In genomic region chr17:90390316-90391212, GRCm38 (mm10) we compare ENCODE assay signal across 12 mouse cellular contexts.
A peak's percentile ranks its signal among the peaks of the same experiment; 100 is the strongest.
DNase-seq lines count a peak whose midpoint lies in the region; ATAC-seq lines count a peak whose summit lies in the region.
"Had no signal": no experiment of that assay in that cellular context is flagged by ENCODE, and none has a peak within 500 bp of the region (broad histone marks: within the 10 kb centered on the region; RNA-seq: fewer than 3 reads in every experiment).

No protein-coding gene starts in this region.

- H3K4me2 ChIP-seq in kidney, embryonic 15.5 days: no peak overlapping the region
- H3K4me2 ChIP-seq in forebrain, embryonic 12.5 days: no peak overlapping the region; the same call in none of the 2 replicates
- no peak overlapping the region for H3K4me2 ChIP-seq in midbrain, embryonic 15.5 days
- H3K4me2 ChIP-seq: embryonic facial prominence, embryonic 13.5 days; heart, embryonic 11.5 days had no signal

- no peaks in the 10 kb centered on the region for H3K27me3 ChIP-seq in kidney, embryonic 15.5 days
- H3K27me3 ChIP-seq in forebrain, embryonic 12.5 days: no peaks in the 10 kb centered on the region
- no peaks in the 10 kb centered on the region for H3K27me3 ChIP-seq in midbrain, embryonic 15.5 days (replicated peaks)
- H3K27me3 ChIP-seq: embryonic facial prominence, embryonic 13.5 days had no signal

- ATAC-seq in kidney, embryonic 15.5 days (replicated peaks; ENCODE audit: low FRiP score): 0 out of 2 replicates have a peak, but pooled peaks have one; percentile 54
- peak; percentile 82 for ATAC-seq in forebrain, embryonic 12.5 days (ENCODE audit: low FRiP score)
- peak; percentile 81 for ATAC-seq in midbrain, embryonic 15.5 days (replicated peaks)
- ATAC-seq in megakaryocyte-erythroid progenitor cell, adult 5-6 weeks (replicated peaks; ENCODE audit: low FRiP score, low TSS enrichment, poor library complexity, severe bottlenecking): no peak
- ATAC-seq: CD4-positive, CD25-positive, alpha-beta regulatory T cell, adult 4 months had no signal

- no peak overlapping the region for H3K27ac ChIP-seq in kidney, embryonic 15.5 days
- H3K27ac ChIP-seq in forebrain, embryonic 12.5 days: no peak overlapping the region; the same call in 1 of the 2 replicates
- H3K27ac ChIP-seq in midbrain, embryonic 15.5 days: peak overlapping the region; percentile 55
- H3K27ac ChIP-seq: embryonic facial prominence, embryonic 13.5 days had no signal

- DNase-seq in kidney, postnatal 10 days: no peak
- peak; percentile 79 for DNase-seq in brain, adult 2 months (ENCODE audit: low read depth, low spot score)
- no peak for DNase-seq in kidney, adult 18-20 months
- no peak for DNase-seq in frontal cortex, postnatal 10 days (ENCODE audit: low spot score in 2 of 2)
- DNase-seq: adrenal gland, adult 8-10 months had no signal

- WGBS in kidney, embryonic 15.5 days: 53% methylated on average over 7 of the region's 7 CpGs
- WGBS in forebrain, embryonic 12.5 days: 9% methylated on average over 7 of the region's 7 CpGs
- WGBS in midbrain, embryonic 15.5 days: 14% methylated on average over 7 of the region's 7 CpGs

- no peaks in the 10 kb centered on the region for H3K9me3 ChIP-seq in kidney, embryonic 15.5 days (replicated peaks)
- H3K9me3 ChIP-seq in forebrain, embryonic 12.5 days: no peaks in the 10 kb centered on the region
- no peaks in the 10 kb centered on the region for H3K9me3 ChIP-seq in midbrain, embryonic 15.5 days
- H3K9me3 ChIP-seq: embryonic facial prominence, embryonic 13.5 days had no signal

- H3K9ac ChIP-seq in kidney, embryonic 15.5 days: no peak overlapping the region
- no peak overlapping the region for H3K9ac ChIP-seq in forebrain, embryonic 12.5 days
- no peak overlapping the region for H3K9ac ChIP-seq in midbrain, embryonic 15.5 days
- H3K9ac ChIP-seq: embryonic facial prominence, embryonic 13.5 days had no signal

- no peaks in the 10 kb centered on the region for H3K36me3 ChIP-seq in kidney, embryonic 15.5 days
- no peaks in the 10 kb centered on the region for H3K36me3 ChIP-seq in forebrain, embryonic 12.5 days (replicated peaks)
- no peaks in the 10 kb centered on the region for H3K36me3 ChIP-seq in midbrain, embryonic 15.5 days (replicated peaks)
- H3K36me3 ChIP-seq: embryonic facial prominence, embryonic 13.5 days had no signal

- no peaks in the 10 kb centered on the region for H3K4me1 ChIP-seq in kidney, embryonic 15.5 days
- peaks cover 15% of the 10 kb centered on the region for H3K4me1 ChIP-seq in forebrain, embryonic 12.5 days
- peaks cover 14% of the 10 kb centered on the region for H3K4me1 ChIP-seq in midbrain, embryonic 15.5 days
- H3K4me1 ChIP-seq: embryonic facial prominence, embryonic 13.5 days had no signal

- H3K4me3 ChIP-seq in kidney, embryonic 15.5 days (replicated peaks): no peak overlapping the region
- no peak overlapping the region for H3K4me3 ChIP-seq in forebrain, embryonic 12.5 days (replicated peaks)
- no peak overlapping the region for H3K4me3 ChIP-seq in midbrain, embryonic 15.5 days
- H3K4me3 ChIP-seq: embryonic facial prominence, embryonic 13.5 days had no signal
